Mouse (Mus musculus): ENCODE measurements around the gene Parm1. TPM values are rescaled to one million over a fixed set of nuclear protein-coding genes. Genes with fewer than 3 reads are reported as not detected.

Parm1 gene
- polyA plus RNA-seq, 1 experiment from 2014 or later = 3.1 TPM

DNA sequence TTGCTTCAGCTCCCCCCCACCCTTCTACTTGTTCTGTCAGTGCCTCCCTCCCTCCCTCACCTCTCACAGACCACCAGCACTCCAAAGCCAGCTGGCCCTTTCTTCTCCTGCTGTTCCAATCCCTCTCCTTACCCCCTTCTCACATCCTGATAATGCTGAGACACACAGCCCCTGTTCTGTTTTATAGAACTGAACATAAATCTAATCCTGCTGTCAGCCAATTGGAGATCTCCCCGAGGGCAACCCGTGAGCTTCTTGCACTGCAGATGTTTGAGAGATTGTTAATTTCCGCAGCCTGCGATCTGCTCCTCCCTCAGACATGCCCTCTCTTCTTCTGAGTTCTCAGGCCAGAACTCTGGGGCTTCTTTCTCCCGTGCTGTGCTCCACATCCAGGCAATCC, 79.8 kb downstream of the Parm1 start:
- no peaks in the 10 kb centered on the region for H3K4me1 ChIP-seq (ENCODE audit: control insufficient read depth, insufficient read depth, low read length)
- 71% methylated on average over 5 of the region's 5 CpGs for WGBS
- H3K36me3 ChIP-seq (ENCODE audit: control insufficient read depth, insufficient read depth, low read length) = no peaks in the 10 kb centered on the region
- ATAC-seq (no peak), DNase-seq (ENCODE audit: low spot score) (no peak)
- H3K4me3 ChIP-seq (ENCODE audit: low read depth, low read length) = no peak overlapping the region
- no peak overlapping the region for H3K4me2 ChIP-seq (ENCODE audit: low read length)
- no peaks in the 10 kb centered on the region for H3K27me3 ChIP-seq (replicated peaks; ENCODE audit: control insufficient read depth, insufficient read depth, low read length)
- no peak overlapping the region for H3K9ac ChIP-seq (ENCODE audit: low read length)
- H3K27ac ChIP-seq (ENCODE audit: low read depth, low read length) = no peak overlapping the region
- no peaks in the 10 kb centered on the region for H3K9me3 ChIP-seq (replicated peaks; ENCODE audit: control insufficient read depth, low read length)

DNA sequence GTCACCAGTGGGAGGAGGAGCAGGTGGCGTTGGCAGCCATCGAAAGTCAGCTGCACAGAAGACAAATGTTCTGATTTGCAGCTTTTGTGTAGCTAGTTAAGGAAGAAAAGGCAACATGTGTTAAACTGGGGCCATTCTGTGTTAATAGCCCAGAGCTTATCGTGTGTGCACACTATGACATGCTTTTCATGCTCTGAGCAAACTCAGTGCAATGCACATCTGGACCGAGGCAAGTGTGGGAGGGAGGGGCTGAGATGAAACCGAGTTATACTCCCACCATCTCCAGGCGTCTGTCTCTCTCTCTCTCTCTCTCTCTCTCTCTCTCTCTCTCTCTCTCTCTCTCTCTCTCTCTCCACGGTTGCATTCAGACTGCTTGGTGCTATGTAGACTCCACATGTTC, 82.4 kb downstream of the Parm1 start:
- no peak overlapping the region for H3K4me2 ChIP-seq (ENCODE audit: low read length)
- 65% methylated on average over 7 of the region's 7 CpGs for WGBS
- H3K27me3 ChIP-seq (replicated peaks; ENCODE audit: control insufficient read depth, insufficient read depth, low read length) = no peaks in the 10 kb centered on the region
- H3K9me3 ChIP-seq (replicated peaks; ENCODE audit: control insufficient read depth, low read length) = no peaks in the 10 kb centered on the region
- H3K4me1 ChIP-seq (ENCODE audit: control insufficient read depth, insufficient read depth, low read length) = no peaks in the 10 kb centered on the region
- no peaks in the 10 kb centered on the region for H3K36me3 ChIP-seq (ENCODE audit: control insufficient read depth, insufficient read depth, low read length)
- no peak overlapping the region for H3K27ac ChIP-seq (ENCODE audit: low read depth, low read length)
- ATAC-seq (no peak), DNase-seq (ENCODE audit: low spot score) (no peak)
- no peak overlapping the region for H3K4me3 ChIP-seq (ENCODE audit: low read depth, low read length)
- no peak overlapping the region for H3K9ac ChIP-seq (ENCODE audit: low read length)

DNA sequence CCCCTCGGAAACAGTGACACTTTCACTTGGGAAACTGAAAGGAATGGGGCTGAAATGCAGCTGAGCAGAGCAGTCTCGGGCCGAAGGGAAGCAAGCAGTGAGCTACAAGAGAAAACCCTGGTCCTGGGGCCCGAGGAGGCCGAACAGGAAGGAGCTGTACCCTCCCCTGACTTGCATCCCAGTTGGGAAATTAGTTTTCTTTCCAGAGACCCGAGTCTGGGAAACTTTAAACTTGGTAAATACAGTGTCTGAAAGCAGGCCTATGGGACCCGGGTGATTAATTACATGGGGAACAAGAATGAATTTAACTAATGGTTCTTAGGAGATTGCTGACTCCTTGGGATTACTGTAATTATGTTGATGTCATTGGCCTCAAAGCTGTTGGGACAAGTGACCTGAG, 85.9 kb downstream of the Parm1 start:
- H3K36me3 ChIP-seq (ENCODE audit: control insufficient read depth, insufficient read depth, low read length) = no peaks in the 10 kb centered on the region
- no peaks in the 10 kb centered on the region for H3K27me3 ChIP-seq (replicated peaks; ENCODE audit: control insufficient read depth, insufficient read depth, low read length)
- no peaks in the 10 kb centered on the region for H3K9me3 ChIP-seq (replicated peaks; ENCODE audit: control insufficient read depth, low read length)
- ATAC-seq (no peak), DNase-seq (ENCODE audit: low spot score) (no peak)
- H3K4me2 ChIP-seq (ENCODE audit: low read length) = no peak overlapping the region
- no peak overlapping the region for H3K9ac ChIP-seq (ENCODE audit: low read length)
- H3K4me3 ChIP-seq (ENCODE audit: low read depth, low read length) = no peak overlapping the region
- no peak overlapping the region for H3K27ac ChIP-seq (ENCODE audit: low read depth, low read length)
- WGBS = 65% methylated on average over 7 of the region's 7 CpGs
- H3K4me1 ChIP-seq (ENCODE audit: control insufficient read depth, insufficient read depth, low read length) = no peaks in the 10 kb centered on the region

DNA sequence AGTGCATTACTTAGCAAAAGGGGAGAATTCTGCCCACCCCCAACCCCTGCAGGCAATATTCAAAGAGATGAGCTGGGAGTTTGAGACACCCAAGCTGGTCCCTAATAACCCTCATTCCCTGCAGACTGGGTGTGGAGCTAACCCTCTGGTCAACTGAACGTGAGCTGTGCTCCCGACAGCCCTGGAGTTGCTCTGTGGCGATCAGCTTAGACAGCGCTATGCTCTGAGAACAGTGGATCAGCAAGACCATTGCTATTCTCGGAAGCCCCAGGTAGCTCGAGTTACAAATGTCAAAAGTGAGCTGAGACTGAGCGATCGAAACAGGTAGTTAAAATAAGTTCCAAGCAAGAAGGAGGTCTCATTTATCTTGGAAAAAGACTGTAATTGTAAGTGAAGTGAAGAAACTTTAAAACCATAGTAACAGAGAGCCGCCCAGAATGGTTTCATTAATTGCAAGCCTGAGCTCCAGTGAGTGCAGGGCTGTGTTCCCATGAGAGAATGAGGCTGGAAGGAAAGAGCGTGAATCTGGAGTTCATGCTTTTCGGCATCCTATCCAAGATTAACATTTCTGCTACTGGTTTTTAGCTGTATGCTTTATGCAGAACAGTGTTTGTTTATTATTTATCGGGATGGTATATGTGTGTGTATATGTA, 86.5 kb downstream of the Parm1 start:
- no peak for DNase-seq (ENCODE audit: low spot score)
- Histone ChIP-seq H3K9me3 (replicated peaks; ENCODE audit: control insufficient read depth, low read length) (no peaks in the 10 kb centered on the region), H3K9ac (ENCODE audit: low read length) (no peak overlapping the region), H3K4me3 (ENCODE audit: low read depth, low read length) (no peak overlapping the region), H3K36me3 (ENCODE audit: control insufficient read depth, insufficient read depth, low read length) (no peaks in the 10 kb centered on the region), H3K27ac (ENCODE audit: low read depth, low read length) (no peak overlapping the region), H3K4me2 (ENCODE audit: low read length) (no peak overlapping the region), H3K27me3 (replicated peaks; ENCODE audit: control insufficient read depth, insufficient read depth, low read length) (no peaks in the 10 kb centered on the region), H3K4me1 (ENCODE audit: control insufficient read depth, insufficient read depth, low read length) (no peaks in the 10 kb centered on the region)
- WGBS = 63% methylated on average over 12 of the region's 12 CpGs
- no peak for ATAC-seq

DNA sequence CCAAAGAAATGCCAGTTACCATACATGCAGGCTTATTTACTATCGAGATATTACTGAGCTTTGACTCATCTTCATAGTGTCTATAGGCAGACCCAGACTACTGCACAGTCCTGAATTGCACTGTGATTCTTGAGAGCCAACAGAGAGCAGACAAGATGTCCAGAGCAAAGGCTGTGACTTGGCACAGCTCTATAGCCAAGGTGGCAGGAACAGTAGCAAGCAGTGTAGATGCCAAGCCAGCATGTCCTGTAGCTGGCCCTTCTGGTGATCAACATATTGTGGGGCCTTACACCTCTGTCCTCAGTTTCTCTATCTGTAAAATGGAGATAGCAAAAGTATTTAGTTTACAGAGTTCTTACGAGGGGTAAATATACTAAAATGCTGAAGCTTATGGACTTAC, 89.8 kb downstream of the Parm1 start:
- ATAC-seq = no peak
- 95% methylated on average over 2 of the region's 2 CpGs for WGBS
- DNase-seq (ENCODE audit: low spot score) = no peak
- Histone ChIP-seq H3K4me2 (ENCODE audit: low read length) (no peak overlapping the region), H3K4me1 (ENCODE audit: control insufficient read depth, insufficient read depth, low read length) (no peaks in the 10 kb centered on the region), H3K27me3 (replicated peaks; ENCODE audit: control insufficient read depth, insufficient read depth, low read length) (no peaks in the 10 kb centered on the region), H3K36me3 (ENCODE audit: control insufficient read depth, insufficient read depth, low read length) (no peaks in the 10 kb centered on the region), H3K27ac (ENCODE audit: low read depth, low read length) (no peak overlapping the region), H3K9me3 (replicated peaks; ENCODE audit: control insufficient read depth, low read length) (no peaks in the 10 kb centered on the region), H3K4me3 (ENCODE audit: low read depth, low read length) (no peak overlapping the region), H3K9ac (ENCODE audit: low read length) (no peak overlapping the region)

DNA sequence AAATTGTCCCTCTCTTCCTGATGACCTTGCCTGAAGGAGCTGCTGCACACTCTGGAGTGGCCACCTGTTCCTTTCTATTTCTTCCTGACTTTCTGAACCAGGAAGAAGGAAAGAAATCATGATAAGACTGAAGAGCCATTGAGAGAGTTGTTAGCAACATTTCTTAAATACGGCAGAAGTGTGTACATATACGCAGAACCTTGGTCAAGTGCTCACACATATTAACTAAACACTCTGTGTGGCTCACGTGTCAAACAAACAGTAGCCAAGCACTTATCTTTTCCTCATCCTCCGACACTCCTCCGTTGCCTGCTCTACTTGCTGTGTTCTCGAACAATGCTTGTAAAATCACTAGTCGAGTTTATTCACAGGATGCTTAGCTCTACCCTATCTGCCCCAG, 90.4 kb downstream of the Parm1 start:
- ATAC-seq = no peak
- no peak overlapping the region for H3K9ac ChIP-seq (ENCODE audit: low read length)

DNA sequence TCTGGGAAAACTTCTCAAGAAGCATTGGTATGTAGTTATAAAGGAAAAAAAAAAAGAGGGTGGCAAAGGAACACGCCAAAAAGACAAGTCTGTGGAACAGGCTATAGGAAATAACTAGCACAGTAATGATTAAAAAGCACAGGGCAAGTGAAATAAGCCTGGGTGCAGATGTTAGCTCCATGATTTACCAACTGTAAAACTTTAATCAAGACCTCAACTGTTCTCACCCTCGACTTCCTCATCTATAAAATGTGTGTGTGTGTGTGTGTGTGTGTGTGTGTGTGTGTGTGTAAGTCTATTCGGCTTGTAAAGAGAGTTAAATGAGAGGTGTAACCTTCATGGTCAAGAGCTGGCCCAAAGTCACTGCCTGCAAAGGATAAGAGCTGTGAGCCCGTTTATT, 91.6 kb downstream of the Parm1 start:
- H3K4me3 ChIP-seq (ENCODE audit: low read depth, low read length) = no peak overlapping the region
- 79% methylated on average over 4 of the region's 4 CpGs for WGBS
- ATAC-seq (no peak), DNase-seq (ENCODE audit: low spot score) (no peak)
- no peak overlapping the region for H3K4me2 ChIP-seq (ENCODE audit: low read length)
- H3K27me3 ChIP-seq (replicated peaks; ENCODE audit: control insufficient read depth, insufficient read depth, low read length) = no peaks in the 10 kb centered on the region
- H3K27ac ChIP-seq (ENCODE audit: low read depth, low read length) = no peak overlapping the region
- H3K36me3 ChIP-seq (ENCODE audit: control insufficient read depth, insufficient read depth, low read length) = no peaks in the 10 kb centered on the region
- H3K9ac ChIP-seq (ENCODE audit: low read length) = no peak overlapping the region
- no peaks in the 10 kb centered on the region for H3K4me1 ChIP-seq (ENCODE audit: control insufficient read depth, insufficient read depth, low read length)
- H3K9me3 ChIP-seq (replicated peaks; ENCODE audit: control insufficient read depth, low read length) = no peaks in the 10 kb centered on the region

More for the DNA sequence above, 90.4 kb downstream of the Parm1 start:
- Histone ChIP-seq H3K4me1 (ENCODE audit: control insufficient read depth, insufficient read depth, low read length) (no peaks in the 10 kb centered on the region), H3K27me3 (replicated peaks; ENCODE audit: control insufficient read depth, insufficient read depth, low read length) (no peaks in the 10 kb centered on the region), H3K4me2 (ENCODE audit: low read length) (no peak overlapping the region), H3K4me3 (ENCODE audit: low read depth, low read length) (no peak overlapping the region), H3K36me3 (ENCODE audit: control insufficient read depth, insufficient read depth, low read length) (no peaks in the 10 kb centered on the region), H3K27ac (ENCODE audit: low read depth, low read length) (no peak overlapping the region), H3K9me3 (replicated peaks; ENCODE audit: control insufficient read depth, low read length) (no peaks in the 10 kb centered on the region)
- no peak for DNase-seq (ENCODE audit: low spot score)
- WGBS = 88% methylated on average over 7 of the region's 7 CpGs

DNA sequence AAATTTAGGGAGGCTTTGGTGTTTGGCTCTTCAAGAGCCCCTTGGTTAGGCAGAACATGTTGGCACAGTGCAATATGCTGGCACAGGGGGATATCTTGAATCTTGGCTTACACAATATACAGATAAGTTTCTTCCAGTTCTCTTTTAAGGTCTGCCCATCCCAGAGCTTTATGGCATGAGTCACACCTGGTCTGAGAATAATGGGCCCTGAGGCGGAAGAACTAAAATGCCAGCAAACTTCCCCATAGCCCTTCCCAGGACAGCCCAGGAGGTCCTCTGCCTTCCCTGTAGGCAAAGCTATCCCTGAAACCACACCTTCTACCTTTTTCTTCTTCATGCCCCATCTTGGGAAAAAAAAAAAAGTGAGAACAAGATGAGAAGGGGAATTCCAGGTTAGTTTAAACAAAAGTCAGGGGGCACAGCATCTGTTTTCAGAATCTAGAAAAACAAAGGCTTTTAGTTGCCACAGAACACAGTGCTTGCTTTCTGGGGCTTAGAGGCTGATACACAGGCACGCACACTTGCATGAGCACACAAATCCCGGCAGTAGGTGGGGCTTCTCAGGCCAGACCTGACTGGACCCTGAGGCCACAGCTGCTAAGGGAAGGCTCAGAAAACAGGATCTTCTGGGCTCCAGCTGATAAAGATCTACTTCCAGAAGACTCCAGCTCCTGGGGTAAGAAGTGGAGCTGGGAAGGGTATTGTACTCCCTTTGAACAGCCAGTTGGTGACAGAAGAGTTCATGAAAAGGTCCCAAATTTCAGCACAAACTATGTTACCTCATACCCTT, 92.3 kb downstream of the Parm1 start:
- Histone ChIP-seq H3K27me3 (replicated peaks; ENCODE audit: control insufficient read depth, insufficient read depth, low read length) (no peaks in the 10 kb centered on the region), H3K4me2 (ENCODE audit: low read length) (no peak overlapping the region), H3K36me3 (ENCODE audit: control insufficient read depth, insufficient read depth, low read length) (no peaks in the 10 kb centered on the region), H3K9me3 (replicated peaks; ENCODE audit: control insufficient read depth, low read length) (no peaks in the 10 kb centered on the region), H3K27ac (ENCODE audit: low read depth, low read length) (no peak overlapping the region), H3K9ac (ENCODE audit: low read length) (no peak overlapping the region), H3K4me1 (ENCODE audit: control insufficient read depth, insufficient read depth, low read length) (no peaks in the 10 kb centered on the region), H3K4me3 (ENCODE audit: low read depth, low read length) (no peak overlapping the region)
- ATAC-seq (no peak), DNase-seq (ENCODE audit: low spot score) (no peak)
- WGBS = 78% methylated on average over 3 of the region's 3 CpGs

DNA sequence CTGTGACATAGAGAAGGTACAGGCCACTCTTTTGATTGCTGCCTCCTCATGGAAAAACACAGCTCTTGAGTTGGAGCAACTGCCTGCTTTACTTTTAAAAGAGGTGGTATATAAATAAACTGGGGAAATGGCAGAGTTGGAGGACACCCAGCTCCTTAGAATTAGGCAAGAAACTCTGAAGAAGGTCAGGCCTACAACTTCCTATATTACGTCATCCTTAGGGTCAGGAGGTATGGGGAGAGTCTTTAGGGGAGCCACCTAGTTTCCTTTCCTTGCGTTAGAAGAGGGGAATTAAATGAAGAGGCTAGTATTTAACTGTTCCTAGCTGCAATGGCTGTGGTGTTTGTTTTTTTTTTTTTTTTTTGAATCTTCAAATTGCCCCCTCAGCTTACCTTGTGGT, 93.1 kb downstream of the Parm1 start:
- no peak overlapping the region for H3K4me3 ChIP-seq (ENCODE audit: low read depth, low read length)

More for the DNA sequence above, 93.1 kb downstream of the Parm1 start:
- 93% methylated on average over 2 of the region's 2 CpGs for WGBS
- no peaks in the 10 kb centered on the region for H3K4me1 ChIP-seq (ENCODE audit: control insufficient read depth, insufficient read depth, low read length)
- no peak for DNase-seq (ENCODE audit: low spot score)
- no peak overlapping the region for H3K9ac ChIP-seq (ENCODE audit: low read length)
- H3K36me3 ChIP-seq (ENCODE audit: control insufficient read depth, insufficient read depth, low read length) = no peaks in the 10 kb centered on the region
- no peak overlapping the region for H3K4me2 ChIP-seq (ENCODE audit: low read length)
- no peak overlapping the region for H3K27ac ChIP-seq (ENCODE audit: low read depth, low read length)
- no peak for ATAC-seq
- no peaks in the 10 kb centered on the region for H3K27me3 ChIP-seq (replicated peaks; ENCODE audit: control insufficient read depth, insufficient read depth, low read length)
- H3K9me3 ChIP-seq (replicated peaks; ENCODE audit: control insufficient read depth, low read length) = no peaks in the 10 kb centered on the region
